Mouse (Mus musculus) activated CD4-positive, CD25-positive, alpha-beta regulatory T cell, adult 9 weeks (primary cell): ENCODE results near the gene Hook2. TPM values are rescaled to one million over a fixed set of nuclear protein-coding genes. Genes with fewer than 3 reads are reported as not detected.

Experiments
- polyA plus RNA-seq: library from polyadenylated mRNA; unstranded; fragments of 100-300 nt; shearing (Covaris generic); gene quantifications from one replicate; pipeline ENCODE4 v1.2.1, GENCODE M21; 2017

Hook2 gene
- polyA plus RNA-seq = 7.8 TPM

DNA sequence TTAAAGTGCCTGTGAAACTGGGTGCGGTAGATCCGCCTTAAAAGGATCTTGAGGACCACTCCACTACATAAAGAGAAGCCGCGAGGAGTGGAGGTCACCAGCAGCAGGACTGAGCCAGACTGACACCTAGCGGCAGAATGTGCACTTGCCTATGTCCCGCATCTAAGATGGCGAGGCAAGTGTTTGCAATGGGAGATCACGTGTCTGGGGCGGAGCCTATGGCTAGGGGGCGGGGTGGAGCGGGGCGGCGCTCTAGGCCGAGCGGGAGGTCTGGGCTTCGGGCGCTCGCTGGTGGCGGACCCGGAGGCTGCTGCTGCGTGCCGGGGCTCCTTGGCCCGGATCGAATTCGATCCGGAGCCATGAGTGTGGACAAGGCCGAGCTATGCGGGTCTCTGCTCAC lies at the start of gene Hook2:
TSS of gene Hook2 (plus strand) at position 255 of the 400 bp plus-strand sequence.

DNA sequence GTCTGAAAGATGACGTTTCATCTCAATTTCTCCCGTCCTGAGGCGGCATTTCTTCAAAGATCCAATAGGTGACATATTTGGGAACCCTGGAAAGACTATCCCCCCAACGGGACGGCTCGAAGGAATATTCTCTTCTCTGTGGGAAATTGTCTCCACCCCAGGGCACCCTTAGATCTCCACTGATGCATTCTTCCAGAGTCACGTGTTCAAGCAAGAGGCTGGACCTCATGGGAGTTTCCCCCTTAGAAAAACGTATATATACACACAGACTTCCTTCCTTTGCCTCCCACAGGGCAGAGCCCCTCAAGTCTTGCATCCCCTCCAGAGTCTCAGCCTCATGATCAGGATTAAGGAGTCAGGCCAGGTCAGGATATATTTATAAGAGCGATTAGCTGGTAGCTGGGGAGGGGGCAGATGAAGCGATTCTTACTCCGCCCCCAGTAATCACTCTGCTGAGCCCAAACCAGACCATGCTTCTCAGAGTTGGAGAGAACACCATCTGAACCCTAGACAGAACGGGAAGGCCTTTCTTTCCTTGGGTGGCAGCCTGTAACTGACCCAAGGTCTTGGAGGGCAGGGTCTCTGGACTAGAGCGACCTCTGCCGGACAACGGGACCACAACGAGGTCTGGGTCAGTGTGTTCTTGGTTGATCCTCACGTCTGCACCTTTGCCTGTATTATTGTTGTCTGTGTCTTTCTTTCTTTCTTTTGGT lies 43.7 kb upstream of the Hook2 start, which contains the start of gene Rtbdn:
TSS of gene Rtbdn (plus strand) at position 464 of the 713 bp plus-strand sequence.

DNA sequence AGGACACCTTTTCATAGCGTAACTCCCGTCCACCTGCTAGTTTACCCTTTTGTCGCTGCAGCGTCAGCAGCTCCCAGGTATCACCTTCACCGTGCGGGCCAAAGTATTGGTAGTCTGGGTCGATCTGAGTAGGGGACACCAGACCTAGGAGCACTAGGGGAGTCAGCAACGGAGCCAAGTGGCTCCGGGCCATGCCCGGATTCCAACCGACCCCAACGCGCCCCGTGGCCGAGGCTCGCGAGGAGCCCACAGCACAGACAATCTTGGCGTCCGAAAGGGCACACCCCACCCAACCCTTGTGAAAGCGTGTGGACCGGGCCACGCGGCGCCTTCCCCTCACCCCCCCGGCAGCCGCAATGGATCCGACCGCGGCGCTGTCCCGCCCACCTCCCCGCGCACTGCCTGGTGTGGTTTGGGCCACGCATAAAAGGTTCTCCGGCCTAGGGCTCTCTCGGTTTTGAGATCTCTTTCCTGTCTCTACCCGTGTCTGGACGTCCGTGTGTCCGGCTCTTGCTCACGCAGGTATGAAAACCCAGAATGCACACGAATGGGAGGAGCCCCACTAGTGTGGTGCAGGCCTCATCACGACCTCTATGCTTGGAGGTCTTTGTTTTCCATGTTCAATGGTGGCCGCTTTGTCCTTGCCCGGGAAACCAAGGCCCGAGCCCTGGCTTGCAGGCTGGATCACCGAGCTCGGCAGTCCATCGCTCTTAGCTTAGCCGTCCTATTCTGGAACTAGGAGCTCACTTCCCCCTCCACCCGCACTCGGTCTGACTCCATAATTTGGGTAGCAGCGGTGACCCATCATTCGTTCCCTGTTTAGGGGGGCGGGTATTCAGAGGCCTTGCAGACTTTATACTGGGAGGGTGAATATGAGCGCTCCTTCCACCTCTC lies 20.9 kb upstream of the Hook2 start, which contains the start of the genes Gm49661, Prdx2 and Rnaseh2a:
TSS of gene Gm49661 (minus strand) at position 193 of the 894 bp plus-strand sequence.
TSS of gene Prdx2 (plus strand) at position 347 of the 894 bp plus-strand sequence.
TSS of gene Rnaseh2a (minus strand) at position 527 of the 894 bp plus-strand sequence.

DNA sequence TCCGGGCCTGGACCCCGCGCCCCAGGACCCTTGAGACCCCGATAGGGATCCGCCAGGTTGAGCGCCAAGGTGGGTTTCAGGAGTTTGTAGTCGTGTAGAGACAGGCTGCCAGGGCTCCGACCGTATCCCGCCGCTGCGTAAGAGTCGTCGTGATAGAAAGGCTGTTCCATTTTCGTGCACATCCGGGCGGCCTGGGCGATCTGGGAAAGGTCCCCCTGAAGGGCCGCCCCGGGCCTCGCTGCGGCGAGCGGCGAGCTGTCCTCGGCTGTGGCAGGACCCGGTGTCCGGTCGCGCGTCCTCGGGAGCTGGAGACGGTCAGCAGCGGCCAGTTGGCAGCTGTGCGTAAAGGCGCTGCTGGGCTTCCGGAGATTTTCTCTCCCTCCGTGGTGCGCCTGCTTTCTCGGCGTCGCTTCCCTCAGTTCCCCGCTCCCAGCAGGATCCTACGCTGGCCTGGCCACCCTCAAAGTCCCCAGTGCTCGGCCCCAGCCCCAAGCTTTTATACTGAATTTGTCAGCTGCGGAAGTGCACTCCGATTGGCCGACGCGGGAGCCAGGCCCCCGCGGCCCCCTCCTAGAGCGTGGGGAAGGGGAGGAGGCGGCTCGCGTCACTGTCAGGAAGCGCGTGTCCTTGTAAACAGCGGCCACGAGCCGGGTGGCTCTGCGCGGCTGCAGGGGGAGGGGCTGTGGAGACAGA lies 12.0 kb upstream of the Hook2 start, which contains the start of gene Junb:
TSS of gene Junb (minus strand) at position 471 of the 693 bp plus-strand sequence.

DNA sequence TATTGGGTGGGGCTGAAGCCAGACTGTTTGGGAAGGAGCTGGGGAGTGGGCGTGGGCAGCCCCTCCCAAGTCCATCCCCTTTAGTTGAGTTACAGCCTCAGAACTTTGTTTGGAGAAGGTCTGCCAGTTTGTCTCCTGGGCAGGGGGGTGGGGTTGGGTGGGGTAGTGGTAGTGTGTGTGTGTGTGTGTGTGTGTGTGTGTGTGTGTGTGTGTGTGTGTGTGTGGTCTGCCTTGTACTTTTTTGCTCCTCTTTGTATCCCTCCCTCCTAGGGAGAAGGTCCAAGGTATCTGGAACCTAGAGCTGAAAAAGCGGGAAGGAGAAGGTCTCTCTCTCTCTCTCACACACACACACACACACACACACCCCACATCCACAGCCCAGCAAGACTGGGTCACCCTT lies 24.0 kb downstream of the Hook2 start, which contains the start of gene Best2:
TSS of gene Best2 (minus strand) at position 101 of the 400 bp plus-strand sequence.

DNA sequence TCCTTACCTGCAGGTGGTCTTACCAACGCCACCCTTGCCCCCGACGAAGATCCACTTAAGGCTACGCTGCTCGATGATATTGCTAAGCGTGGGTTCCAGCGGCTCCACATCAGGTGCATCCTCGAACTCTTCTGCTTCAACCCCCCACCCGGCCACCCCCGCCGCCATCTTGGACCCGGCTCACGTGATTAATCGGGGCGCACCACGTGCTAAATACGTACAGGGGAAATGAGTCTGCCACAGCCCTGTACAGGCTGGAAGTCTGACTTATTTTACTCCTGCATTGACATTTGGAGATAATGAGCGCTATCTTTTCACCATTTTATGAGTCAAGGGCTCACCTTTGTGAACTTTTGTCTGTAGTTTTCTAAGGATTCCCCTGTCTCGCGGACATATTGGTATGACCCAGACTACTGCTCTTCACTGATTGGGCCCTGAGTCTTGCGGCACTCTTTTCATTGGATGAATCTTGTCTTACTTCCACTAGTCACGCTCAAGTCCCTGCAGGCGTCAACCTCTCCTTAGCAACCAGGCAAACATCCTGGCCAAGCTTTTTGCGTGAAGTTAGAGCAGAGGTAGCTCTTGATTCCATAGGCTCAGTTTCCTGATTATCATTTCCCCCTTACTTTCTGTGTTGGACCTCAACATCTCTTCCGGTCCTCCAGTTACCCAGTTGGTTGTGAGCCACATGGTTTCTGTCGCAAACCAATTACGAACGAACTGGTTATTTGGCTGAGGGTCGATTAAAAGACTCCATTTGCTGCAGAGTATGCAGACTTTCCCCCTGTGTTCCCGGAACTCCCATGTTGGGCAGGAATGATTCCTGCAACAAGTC lies 34.9 kb downstream of the Hook2 start, which contains the start of gene Asna1:
TSS of gene Asna1 (minus strand) at position 184 of the 835 bp plus-strand sequence.

DNA sequence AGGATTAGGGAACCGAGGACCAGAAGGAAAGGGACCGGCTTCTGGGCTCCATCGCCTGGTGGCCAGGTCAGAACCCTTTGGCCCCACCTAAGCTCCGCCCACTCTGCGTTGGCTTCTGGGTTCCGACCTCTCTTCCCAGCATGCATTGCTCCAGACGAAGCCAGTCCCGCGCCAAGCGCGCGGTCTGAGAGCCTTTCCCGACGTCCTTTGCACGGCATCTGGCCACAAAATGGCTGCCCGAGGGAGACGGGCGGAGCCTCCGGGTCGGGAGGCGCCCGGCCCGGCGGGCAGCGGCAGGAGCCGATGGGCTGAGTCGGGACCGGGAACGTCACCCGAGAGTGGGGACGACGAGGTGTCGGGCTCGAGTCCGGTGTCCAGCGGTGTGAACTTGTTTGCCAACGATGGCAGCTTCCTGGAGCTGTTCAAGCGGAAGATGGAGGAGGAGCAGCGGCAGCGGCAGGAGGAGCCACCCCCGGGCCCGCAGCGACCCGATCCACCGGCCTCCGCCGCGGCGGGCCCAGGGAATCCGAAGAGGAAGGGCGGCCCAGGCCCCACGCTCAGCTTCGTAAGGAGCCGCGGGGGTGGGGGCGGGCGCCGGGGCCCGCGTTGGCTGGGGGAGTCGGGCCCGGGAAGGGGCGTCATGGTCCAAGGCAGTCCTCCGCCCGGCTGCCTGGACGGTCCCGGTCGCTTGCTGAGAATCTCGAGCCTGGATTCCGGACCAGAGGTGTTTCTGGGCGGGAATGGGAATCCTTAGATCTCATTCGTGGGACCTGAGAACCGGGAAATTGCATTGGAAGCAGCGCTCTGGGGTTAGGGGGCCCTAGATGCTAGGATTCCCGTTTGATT lies 36.5 kb downstream of the Hook2 start, which contains the start of gene Trir:
TSS of gene Trir (plus strand) at position 154 of the 846 bp plus-strand sequence.

DNA sequence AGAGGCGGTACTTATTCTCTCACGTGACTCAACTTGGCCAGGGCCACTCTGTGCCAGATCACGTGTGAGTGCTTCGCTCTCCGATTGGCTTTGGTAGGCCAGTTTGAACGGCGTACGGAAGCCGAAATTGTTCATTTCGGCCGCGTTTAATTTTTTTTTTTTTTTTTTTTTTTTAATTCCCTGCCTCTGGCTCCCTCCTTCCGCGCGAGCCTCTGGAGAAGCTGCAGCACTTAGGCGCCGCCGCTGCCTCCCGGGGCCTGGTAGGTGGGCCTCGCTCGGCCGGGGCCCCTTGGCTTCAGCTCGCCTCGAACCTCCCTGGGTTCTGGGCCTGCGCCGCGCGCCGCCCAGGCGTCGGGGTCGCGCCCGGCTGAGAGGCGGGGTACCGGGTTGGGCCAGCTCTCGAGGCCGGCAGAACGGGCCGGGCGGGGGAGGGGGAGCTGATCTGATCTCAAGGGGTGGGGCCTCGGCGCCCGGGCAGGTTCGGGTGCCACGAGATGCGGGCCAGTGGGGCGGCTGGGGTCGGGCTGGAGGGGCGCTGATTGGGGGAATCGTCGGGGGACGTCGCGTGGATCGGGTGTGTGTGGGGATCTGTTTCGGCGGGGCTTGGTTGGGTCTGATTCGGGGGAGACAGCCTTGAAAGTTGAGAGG lies 46.4 kb downstream of the Hook2 start, which contains the start of gene Tnpo2:
TSS of gene Tnpo2 (plus strand) at position 198 of the 648 bp plus-strand sequence.

Other genes starting within 250 kb of the Hook2 start
- 3.0 TPM for gene Nfix, start 190.3 kb upstream of the Hook2 start, polyA plus RNA-seq
- gene Dand5, start 167.8 kb upstream of the Hook2 start, polyA plus RNA-seq = 6.8 TPM
- 27.8 TPM for gene Gadd45gip1, start 159.1 kb upstream of the Hook2 start, polyA plus RNA-seq
- gene Rad23a, start 149.9 kb upstream of the Hook2 start, polyA plus RNA-seq = 189 TPM
- 587 TPM for gene Calr, start 143.7 kb upstream of the Hook2 start, polyA plus RNA-seq
- gene Farsa, start 133.6 kb upstream of the Hook2 start, polyA plus RNA-seq = 97.7 TPM
- gene Syce2, start 118.5 kb upstream of the Hook2 start, polyA plus RNA-seq = 7.7 TPM
- gene Gcdh, start 96.7 kb upstream of the Hook2 start, polyA plus RNA-seq = 39.4 TPM
- gene Klf1, start 88.7 kb upstream of the Hook2 start, polyA plus RNA-seq = 1.1 TPM
- gene Dnase2a, start 82.0 kb upstream of the Hook2 start, polyA plus RNA-seq = 18.9 TPM
- gene Mast1, start 53.2 kb upstream of the Hook2 start, polyA plus RNA-seq = 1.1 TPM
- 0.31 TPM for gene Rtbdn, start 43.6 kb upstream of the Hook2 start, polyA plus RNA-seq
- gene Gm49661, start 21.2 kb upstream of the Hook2 start, polyA plus RNA-seq = not detected
- 266 TPM for gene Prdx2, start 21.0 kb upstream of the Hook2 start, polyA plus RNA-seq
- gene Rnaseh2a, start 20.8 kb upstream of the Hook2 start, polyA plus RNA-seq = 105 TPM
- 481 TPM for gene Junb, start 11.9 kb upstream of the Hook2 start, polyA plus RNA-seq
- gene Best2, start 23.9 kb downstream of the Hook2 start, polyA plus RNA-seq = not detected
- 53.5 TPM for gene Asna1, start 34.7 kb downstream of the Hook2 start, polyA plus RNA-seq
- 200 TPM for gene Trir, start 36.2 kb downstream of the Hook2 start, polyA plus RNA-seq
- gene Tnpo2, start 46.3 kb downstream of the Hook2 start, polyA plus RNA-seq = 45.8 TPM
- gene Fbxw9, start 69.5 kb downstream of the Hook2 start, polyA plus RNA-seq = 8.0 TPM
- gene Gm5741, start 77.4 kb downstream of the Hook2 start, polyA plus RNA-seq = 1.9 TPM
- 78.8 TPM for gene Dhps, start 81.2 kb downstream of the Hook2 start, polyA plus RNA-seq
- gene Wdr83os, start 90.1 kb downstream of the Hook2 start, polyA plus RNA-seq = 185 TPM
- gene Wdr83, start 90.7 kb downstream of the Hook2 start, polyA plus RNA-seq = 41.4 TPM
- gene Man2b1, start 92.7 kb downstream of the Hook2 start, polyA plus RNA-seq = 184 TPM
- not detected for gene Zfp791, start 132.5 kb downstream of the Hook2 start, polyA plus RNA-seq
- gene Cks1brt, start 161.3 kb downstream of the Hook2 start, polyA plus RNA-seq = not detected
- gene Olfr371, start 235.4 kb downstream of the Hook2 start, polyA plus RNA-seq = not detected